Mouse (Mus musculus) small intestine, adult 2 months (tissue): ENCODE measurements at regions not wholly inside any gene's neighbourhood (a gene's known extent, or its start where the extent isn't known, plus 50 kb on each side); places are given as distances from the start of the nearest gene placed in this dataset.

Experiments used
- H3K27ac ChIP-seq: fragments of 200-500 bp; 2 replicates; pipeline ENCODE4 v1.5.1; 2012; ENCODE audit warnings: low read depth, low read length, control low read depth, inconsistent platforms; ENCODE audit not compliant: insufficient read depth
- H3K27me3 ChIP-seq: fragments of 200-500 bp; 2 replicates; pipeline ENCODE4 v1.6.1; 2012; ENCODE audit warnings: mild to moderate bottlenecking, moderate library complexity, low read length, inconsistent platforms; ENCODE audit not compliant: control insufficient read depth, insufficient read depth
- H3K36me3 ChIP-seq: fragments of 200-500 bp; 2 replicates; pipeline ENCODE4 v1.6.1; 2012; ENCODE audit warnings: mild to moderate bottlenecking, low read length, control low read depth, inconsistent platforms; ENCODE audit not compliant: control insufficient read depth, insufficient read depth
- H3K4me1 ChIP-seq: fragments of 200-500 bp; 2 replicates; pipeline ENCODE4 v1.6.1; 2012; ENCODE audit warnings: low read length, inconsistent platforms, mixed read lengths; ENCODE audit not compliant: control insufficient read depth, insufficient read depth, insufficient read length
- H3K4me3 ChIP-seq: fragments of 200-500 bp; 2 replicates; pipeline ENCODE4 v1.5.1; 2012; ENCODE audit warnings: low read depth, mild to moderate bottlenecking, control low read depth, inconsistent platforms, low read length, moderate library complexity
- CTCF ChIP-seq: fragments of 200-500 bp; IDR thresholded peaks from 2 replicates; pipeline ENCODE4 v1.5.1; 2012; ENCODE audit warnings: low read depth, mild to moderate bottlenecking, control low read depth, inconsistent platforms, low read length, moderate library complexity, mixed read lengths; ENCODE audit not compliant: insufficient replicate concordance, insufficient read length; ENCODE audit errors: extremely low read depth
- POLR2A ChIP-seq: fragments of 200-500 bp; IDR thresholded peaks from 2 replicates; pipeline ENCODE4 v1.6.1; 2012; ENCODE audit warnings: low read depth, mild to moderate bottlenecking, control low read depth, inconsistent platforms, low read length, moderate library complexity
- WGBS: fragments of 180-500 bp; shearing (Covaris S2); methylation state at CpG from one replicate; pipeline ENCODE4 v1.1.7; 2018; 5-methylcytosine and 5-hydroxymethylcytosine counted together

GRCm38 (mm10) chr7:130085706-130086105 lies 434.5 kb downstream of the Ate1 start:
- TF ChIP-seq CTCF = no peak
- Histone ChIP-seq H3K27ac (no peak overlapping the region), H3K4me3 (no peak overlapping the region), H3K36me3 (no peaks in the 10 kb centered on the region), H3K4me1 (no peaks in the 10 kb centered on the region), H3K27me3 (no peaks in the 10 kb centered on the region)

- H3K4me3 ChIP-seq = no peak overlapping the region
- H3K4me1 ChIP-seq = no peaks in the 10 kb centered on the region
- 90% methylated on average over 8 of the region's 8 CpGs for WGBS
- H3K36me3 ChIP-seq = no peaks in the 10 kb centered on the region
- no peak overlapping the region for H3K27ac ChIP-seq
- TF ChIP-seq POLR2A = no peak
- H3K27me3 ChIP-seq = no peaks in the 10 kb centered on the region
Measured at GRCm38 (mm10) chr7:130089896-130090610, 430.1 kb downstream of the Ate1 start.

- no peak overlapping the region for H3K4me3 ChIP-seq
Measured at GRCm38 (mm10) chr7:130091942-130092341, 428.2 kb downstream of the Ate1 start.

GRCm38 (mm10) chr7:130095141-130095540 lies 425.0 kb downstream of the Ate1 start:
- Histone ChIP-seq H3K4me1 (no peaks in the 10 kb centered on the region), H3K27ac (no peak overlapping the region), H3K27me3 (no peaks in the 10 kb centered on the region), H3K36me3 (no peaks in the 10 kb centered on the region), H3K4me3 (no peak overlapping the region)
- 86% methylated on average over 4 of the region's 4 CpGs for WGBS
- TF ChIP-seq CTCF (no peak), POLR2A (no peak)

More at GRCm38 (mm10) chr7:130091942-130092341, 428.2 kb downstream of the Ate1 start:
- no peaks in the 10 kb centered on the region for H3K4me1 ChIP-seq
- TF ChIP-seq POLR2A (no peak), CTCF (no peak)
- no peaks in the 10 kb centered on the region for H3K36me3 ChIP-seq
- 85% methylated on average over 3 of the region's 3 CpGs for WGBS
- no peaks in the 10 kb centered on the region for H3K27me3 ChIP-seq
- H3K27ac ChIP-seq = no peak overlapping the region

- Histone ChIP-seq H3K27ac (no peak overlapping the region), H3K4me1 (0 out of 2 replicates have a peak, but pooled peaks cover 2% of the 10 kb centered on the region), H3K36me3 (no peaks in the 10 kb centered on the region), H3K27me3 (no peaks in the 10 kb centered on the region), H3K4me3 (no peak overlapping the region)
- TF ChIP-seq CTCF (no peak), POLR2A (no peak)
- 23% methylated on average over 10 of the region's 10 CpGs for WGBS
Measured at GRCm38 (mm10) chr7:130098606-130099005, 421.6 kb downstream of the Ate1 start.

- H3K36me3 ChIP-seq = no peaks in the 10 kb centered on the region
Measured at GRCm38 (mm10) chr7:130102671-130103070, 417.5 kb downstream of the Ate1 start.

GRCm38 (mm10) chr7:130106961-130107360 lies 413.2 kb downstream of the Ate1 start:
- TF ChIP-seq CTCF (no peak), POLR2A (no peak)
- H3K27me3 ChIP-seq = no peaks in the 10 kb centered on the region
- H3K4me1 ChIP-seq = 0 out of 2 replicates have a peak, but pooled peaks cover 2% of the 10 kb centered on the region
- H3K36me3 ChIP-seq = no peaks in the 10 kb centered on the region
- H3K4me3 ChIP-seq = no peak overlapping the region
- WGBS = 84% methylated on average over 5 of the region's 5 CpGs
- H3K27ac ChIP-seq = no peak overlapping the region

More at GRCm38 (mm10) chr7:130102671-130103070, 417.5 kb downstream of the Ate1 start:
- H3K4me3 ChIP-seq = no peak overlapping the region
- no peak overlapping the region for H3K27ac ChIP-seq
- 37% methylated on average over 5 of the region's 5 CpGs for WGBS
- H3K4me1 ChIP-seq = 0 out of 2 replicates have a peak, but pooled peaks cover 2% of the 10 kb centered on the region
- no peaks in the 10 kb centered on the region for H3K27me3 ChIP-seq
- no peak for TF ChIP-seq CTCF
- TF ChIP-seq POLR2A = no peak

GRCm38 (mm10) chr7:130108362-130108761 lies 411.8 kb downstream of the Ate1 start:
- no peak for TF ChIP-seq POLR2A
- TF ChIP-seq CTCF = no peak

More at GRCm38 (mm10) chr7:130108362-130108761, 411.8 kb downstream of the Ate1 start:
- Histone ChIP-seq H3K36me3 (no peaks in the 10 kb centered on the region), H3K4me3 (no peak overlapping the region), H3K27ac (no peak overlapping the region), H3K4me1 (no peaks in the 10 kb centered on the region), H3K27me3 (no peaks in the 10 kb centered on the region)
- 94% methylated on average over 17 of the region's 17 CpGs for WGBS
